Comparison of ENCODE assay signal across 20 mouse cellular contexts in the genomic region with DNA sequence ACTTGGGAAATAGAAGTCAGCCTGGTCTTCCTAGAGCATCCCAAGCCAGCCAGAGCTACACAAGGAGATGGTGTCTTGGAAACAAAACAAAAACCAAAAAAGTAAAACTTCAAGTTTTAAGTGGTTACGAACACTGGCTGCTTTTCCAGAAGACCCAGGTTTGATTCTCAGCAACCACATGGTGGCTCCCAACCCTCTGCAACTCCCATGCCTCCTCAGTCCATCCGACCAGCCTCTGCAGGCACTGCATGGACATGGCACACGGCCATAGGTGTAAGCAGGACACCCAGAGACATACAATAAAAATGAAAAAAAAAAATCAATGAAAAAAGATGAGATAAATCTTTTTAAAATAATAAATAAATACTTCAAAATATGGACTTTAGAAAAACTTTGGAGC. TPM values are rescaled to one million over a fixed set of nuclear protein-coding genes. Genes with fewer than 3 reads are reported as not detected.
DNase-seq lines count a peak whose midpoint lies in the region; ATAC-seq and TF ChIP-seq lines count a peak whose summit lies in the region.
"Had no signal": no experiment of that assay in that cellular context is flagged by ENCODE, and none has a peak within 500 bp of the region (broad histone marks: within the 10 kb centered on the region; RNA-seq: fewer than 3 reads in every experiment).

No protein-coding gene starts in this region.

- no peaks in the 10 kb centered on the region for H3K36me3 ChIP-seq in hindbrain, postnatal 0 days (ENCODE audit: insufficient read depth, low read length)
- H3K36me3 ChIP-seq in hindbrain, embryonic 11.5 days (ENCODE audit: control insufficient read depth, insufficient read depth, low read length) = no peaks in the 10 kb centered on the region
- no peaks in the 10 kb centered on the region for H3K36me3 ChIP-seq in liver, embryonic 13.5 days
- no peaks in the 10 kb centered on the region for H3K36me3 ChIP-seq in liver, embryonic 11.5 days (ENCODE audit: control insufficient read depth, insufficient read depth, low read length)
- H3K36me3 ChIP-seq in liver, embryonic 14.5 days (replicated peaks; ENCODE audit: control insufficient read depth, insufficient read depth, low read depth) = no peaks in the 10 kb centered on the region
- no peaks in the 10 kb centered on the region for H3K36me3 ChIP-seq in embryonic facial prominence, embryonic 10.5 days (replicated peaks)
- H3K36me3 ChIP-seq: embryonic facial prominence, embryonic 12.5 days; forebrain, embryonic 12.5 days; heart, embryonic 10.5 days; hindbrain, embryonic 13.5 days had no signal

- no peaks in the 10 kb centered on the region for H3K4me1 ChIP-seq in hindbrain, postnatal 0 days (ENCODE audit: insufficient read depth, low read length)
- no peaks in the 10 kb centered on the region for H3K4me1 ChIP-seq in hindbrain, embryonic 11.5 days (replicated peaks; ENCODE audit: control insufficient read depth, insufficient read depth, low read length)
- H3K4me1 ChIP-seq in liver, embryonic 13.5 days (replicated peaks) = peaks cover 88% of the 10 kb centered on the region
- peaks cover 18% of the 10 kb centered on the region for H3K4me1 ChIP-seq in liver, embryonic 11.5 days (replicated peaks; ENCODE audit: control insufficient read depth, insufficient read depth, low read length)
- H3K4me1 ChIP-seq in liver, embryonic 14.5 days (replicated peaks; ENCODE audit: control insufficient read depth in 2 of 2, insufficient read depth in 2 of 2, low read length in 1 of 2) = peaks cover 34 to 45% of the 10 kb centered on the region in 2 experiments
- no peaks in the 10 kb centered on the region for H3K4me1 ChIP-seq in embryonic facial prominence, embryonic 10.5 days
- H3K4me1 ChIP-seq: embryonic facial prominence, embryonic 12.5 days; hindbrain, embryonic 13.5 days had no signal

- no peak for TF ChIP-seq EP300 in liver, embryonic 14.5 days (IDR thresholded peaks at IDR 0.05; ENCODE audit: low read depth)

- no peak for DNase-seq in hindbrain, postnatal 0 days (ENCODE audit: low spot score)
- DNase-seq in hindbrain, embryonic 11.5 days (ENCODE audit: low spot score) = no peak
- no peak for DNase-seq in liver, embryonic 13.5 days
- DNase-seq in liver, embryonic 11.5 days (ENCODE audit: low spot score) = no peak
- DNase-seq in 3T3-L1 (ENCODE audit: low read depth, low spot score) = peak; percentile 56
- no peak for DNase-seq in liver, embryonic 14.5 days (ENCODE audit: low read depth in 3 of 3, low spot score in 3 of 3)
- DNase-seq in embryonic facial prominence, embryonic 10.5 days (ENCODE audit: low spot score) = no peak
- no peak for DNase-seq in retina, postnatal 1 day
- DNase-seq: adrenal gland, postnatal 10 days; cerebellum, adult 11 months; cerebellum, adult 8-10 months; embryo, embryonic 11 days; gastrocnemius, postnatal 10 days; heart, postnatal 4 days had no signal

- no peak overlapping the region for H3K27ac ChIP-seq in hindbrain, postnatal 0 days
- no peak overlapping the region for H3K27ac ChIP-seq in hindbrain, embryonic 11.5 days (ENCODE audit: low read depth, low read length)
- H3K27ac ChIP-seq in liver, embryonic 13.5 days = peak overlapping the region; percentile 96
- H3K27ac ChIP-seq in liver, embryonic 11.5 days (ENCODE audit: low read depth, low read length) = no peak overlapping the region
- H3K27ac ChIP-seq in liver, embryonic 14.5 days = peak overlapping the region; percentile 4
- H3K27ac ChIP-seq in embryonic facial prominence, embryonic 10.5 days (replicated peaks) = no peak overlapping the region
- H3K27ac ChIP-seq: embryonic facial prominence, embryonic 12.5 days; forebrain, embryonic 12.5 days; heart, embryonic 10.5 days; hindbrain, embryonic 13.5 days had no signal

- no peak overlapping the region for H3K9ac ChIP-seq in hindbrain, postnatal 0 days (replicated peaks; ENCODE audit: low read length)
- H3K9ac ChIP-seq in hindbrain, embryonic 11.5 days (ENCODE audit: low read depth, low read length) = no peak overlapping the region
- no peak overlapping the region for H3K9ac ChIP-seq in liver, embryonic 13.5 days
- H3K9ac ChIP-seq in liver, embryonic 11.5 days (ENCODE audit: low read depth, low read length) = no peak overlapping the region; the same call in 1 of the 2 replicates
- no peak overlapping the region for H3K9ac ChIP-seq in liver, embryonic 14.5 days (replicated peaks)
- H3K9ac ChIP-seq: embryonic facial prominence, embryonic 12.5 days; forebrain, embryonic 12.5 days; hindbrain, embryonic 13.5 days had no signal

- H3K27me3 ChIP-seq in hindbrain, postnatal 0 days (ENCODE audit: insufficient read depth, low read length) = no peaks in the 10 kb centered on the region
- no peaks in the 10 kb centered on the region for H3K27me3 ChIP-seq in hindbrain, embryonic 11.5 days (ENCODE audit: control insufficient read depth, insufficient read depth, low read length)
- H3K27me3 ChIP-seq in liver, embryonic 13.5 days = no peaks in the 10 kb centered on the region
- no peaks in the 10 kb centered on the region for H3K27me3 ChIP-seq in liver, embryonic 11.5 days (replicated peaks; ENCODE audit: control insufficient read depth, insufficient read depth, low read length)
- no peaks in the 10 kb centered on the region for H3K27me3 ChIP-seq in liver, embryonic 14.5 days (ENCODE audit: control insufficient read depth, insufficient read depth, low read length)
- peaks cover 31% of the 10 kb centered on the region for H3K27me3 ChIP-seq in embryonic facial prominence, embryonic 10.5 days (replicated peaks; ENCODE audit: low read depth, poor library complexity, severe bottlenecking)
- H3K27me3 ChIP-seq: embryonic facial prominence, embryonic 12.5 days; hindbrain, embryonic 13.5 days had no signal

- ATAC-seq in hindbrain, postnatal 0 days = no peak
- ATAC-seq in hindbrain, embryonic 11.5 days (ENCODE audit: low FRiP score) = no peak
- ATAC-seq in liver, embryonic 13.5 days (ENCODE audit: low read depth) = no peak
- no peak for ATAC-seq in liver, embryonic 11.5 days (replicated peaks; ENCODE audit: low FRiP score)
- no peak for ATAC-seq in liver, embryonic 14.5 days (ENCODE audit: insufficient read depth)
- ATAC-seq: forebrain, embryonic 16.5 days had no signal

- no peaks in the 10 kb centered on the region for H3K9me3 ChIP-seq in hindbrain, postnatal 0 days (ENCODE audit: low read length)
- no peaks in the 10 kb centered on the region for H3K9me3 ChIP-seq in hindbrain, embryonic 11.5 days (ENCODE audit: control insufficient read depth, low read length)
- H3K9me3 ChIP-seq in liver, embryonic 13.5 days (replicated peaks) = no peaks in the 10 kb centered on the region
- H3K9me3 ChIP-seq in liver, embryonic 11.5 days (ENCODE audit: control insufficient read depth, low read length) = no peaks in the 10 kb centered on the region
- H3K9me3 ChIP-seq in liver, embryonic 14.5 days (ENCODE audit: control insufficient read depth, low read length) = no peaks in the 10 kb centered on the region
- H3K9me3 ChIP-seq in embryonic facial prominence, embryonic 10.5 days = no peaks in the 10 kb centered on the region
- H3K9me3 ChIP-seq: embryonic facial prominence, embryonic 12.5 days; forebrain, embryonic 12.5 days; heart, embryonic 10.5 days; hindbrain, embryonic 13.5 days had no signal

- H3K4me3 ChIP-seq in hindbrain, postnatal 0 days (ENCODE audit: low read length) = no peak overlapping the region
- H3K4me3 ChIP-seq in hindbrain, embryonic 11.5 days (ENCODE audit: low read depth, low read length) = no peak overlapping the region
- H3K4me3 ChIP-seq in liver, embryonic 13.5 days (replicated peaks) = no peak overlapping the region
- H3K4me3 ChIP-seq in liver, embryonic 11.5 days (ENCODE audit: low read depth, low read length) = no peak overlapping the region
- H3K4me3 ChIP-seq in liver, embryonic 14.5 days (ENCODE audit: insufficient read depth in 1 of 2, low read depth in 2 of 2, low read length in 2 of 2) = no peak overlapping the region
- no peak overlapping the region for H3K4me3 ChIP-seq in embryonic facial prominence, embryonic 10.5 days
- H3K4me3 ChIP-seq: embryonic facial prominence, embryonic 12.5 days; forebrain, embryonic 12.5 days; heart, embryonic 10.5 days; hindbrain, embryonic 13.5 days had no signal

- H3K4me2 ChIP-seq in hindbrain, postnatal 0 days (ENCODE audit: low read depth, low read length) = no peak overlapping the region
- H3K4me2 ChIP-seq in hindbrain, embryonic 11.5 days (replicated peaks; ENCODE audit: low read depth, low read length) = no peak overlapping the region
- no peak overlapping the region for H3K4me2 ChIP-seq in liver, embryonic 13.5 days
- H3K4me2 ChIP-seq in liver, embryonic 11.5 days = no peak overlapping the region
- no peak overlapping the region for H3K4me2 ChIP-seq in liver, embryonic 14.5 days (ENCODE audit: low read depth)
- H3K4me2 ChIP-seq: embryonic facial prominence, embryonic 12.5 days; forebrain, embryonic 12.5 days; hindbrain, embryonic 13.5 days had no signal

- 66% methylated on average over 3 of the region's 3 CpGs for WGBS in hindbrain, postnatal 0 days
- 72% methylated on average over 3 of the region's 3 CpGs for WGBS in hindbrain, embryonic 11.5 days
- WGBS in liver, embryonic 13.5 days (ENCODE audit: insufficient replicate concordance) = 69% methylated on average over 3 of the region's 3 CpGs
- WGBS in liver, embryonic 11.5 days = 74% methylated on average over 3 of the region's 3 CpGs
- WGBS in liver, embryonic 14.5 days (ENCODE audit: insufficient replicate concordance) = 69% methylated on average over 3 of the region's 3 CpGs
- WGBS in embryonic facial prominence, embryonic 10.5 days = 73% methylated on average over 3 of the region's 3 CpGs

- TF ChIP-seq CTCF in hindbrain, postnatal 0 days (IDR thresholded peaks at IDR 0.05; ENCODE audit: low read depth) = 0 out of 2 replicates have a peak, but pooled peaks have one; percentile 12
- TF ChIP-seq CTCF in liver, embryonic 14.5 days (IDR thresholded peaks at IDR 0.05; ENCODE audit: low read depth) = no peak

RNA-seq across cellular contexts. Expression of a gene that starts 33.7 kb away (rescaled TPM):
- 0.68 and 1.8 TPM in 2 replicates for total RNA-seq in hindbrain, postnatal 0 days (2014; rRNA removed)
- 2.1 and 2.4 TPM in 2 replicates for polyA plus RNA-seq in hindbrain, postnatal 0 days (2015; fragmentation: Nextera tagmentation; extraction: Ambion mirVana)
- 0.18 and 0.22 TPM in 2 replicates for polyA plus RNA-seq in hindbrain, embryonic 11.5 days (2014; fragmentation: Nextera tagmentation; extraction: Ambion mirVana)
- 1.9 and 2.2 TPM in 2 replicates for polyA plus RNA-seq in liver, embryonic 13.5 days (2015; fragmentation: Nextera tagmentation; extraction: Ambion mirVana)
- polyA plus RNA-seq in liver, embryonic 11.5 days (2014; fragmentation: Nextera tagmentation; extraction: Ambion mirVana) = 0.71 and 1.0 TPM in 2 replicates
- polyA plus RNA-seq in liver, embryonic 14.5 days (2012; rRNA removed) = 0.92 and 1.2 TPM in 2 replicates
- polyA plus RNA-seq in liver, embryonic 14.5 days (2014; fragmentation: Nextera tagmentation; extraction: Ambion mirVana) = 1.3 and 1.9 TPM in 2 replicates
- polyA plus RNA-seq in embryonic facial prominence, embryonic 10.5 days (2016; fragmentation: Nextera tagmentation; extraction: Ambion mirVana) = 0.41 and 0.61 TPM in 2 replicates

RNA-seq across cellular contexts. Expression of a gene that starts 48.2 kb away (rescaled TPM):
- total RNA-seq in hindbrain, postnatal 0 days (2014; rRNA removed) = 1.9 and 2.8 TPM in 2 replicates
- 0.98 and 1.1 TPM in 2 replicates for polyA plus RNA-seq in hindbrain, postnatal 0 days (2015; fragmentation: Nextera tagmentation; extraction: Ambion mirVana)
- 2.2 TPM in 2 replicates for polyA plus RNA-seq in hindbrain, embryonic 11.5 days (2014; fragmentation: Nextera tagmentation; extraction: Ambion mirVana)
- 1.0 and 1.1 TPM in 2 replicates for polyA plus RNA-seq in liver, embryonic 13.5 days (2015; fragmentation: Nextera tagmentation; extraction: Ambion mirVana)
- 3.2 and 3.9 TPM in 2 replicates for polyA plus RNA-seq in liver, embryonic 11.5 days (2014; fragmentation: Nextera tagmentation; extraction: Ambion mirVana)
- polyA plus RNA-seq in liver, embryonic 14.5 days (2012; rRNA removed) = 0.50 and 0.55 TPM in 2 replicates
- polyA plus RNA-seq in liver, embryonic 14.5 days (2014; fragmentation: Nextera tagmentation; extraction: Ambion mirVana) = 0.81 and 0.86 TPM in 2 replicates
- 2.5 and 2.7 TPM in 2 replicates for polyA plus RNA-seq in embryonic facial prominence, embryonic 10.5 days (2016; fragmentation: Nextera tagmentation; extraction: Ambion mirVana)
- polyA plus RNA-seq: C2C12 had no signal

Comparison
In these comparisons a context has a peak if more than half of its experiments do, and no peak if none do; other contexts are left out.
1. H3K27ac ChIP-seq: peak in liver, embryonic 13.5 days (single experiment) and liver, embryonic 14.5 days (single experiment); none in hindbrain, postnatal 0 days (single experiment), hindbrain, embryonic 11.5 days (single experiment), liver, embryonic 11.5 days (single experiment) and embryonic facial prominence, embryonic 10.5 days (single experiment).